Mouse (Mus musculus): ENCODE data around the gene Rps27. TPM values are rescaled to one million over a fixed set of nuclear protein-coding genes. Genes with fewer than 3 reads are reported as not detected.

Gene Rps27
- polyA plus RNA-seq, 1 experiment = 28.1 TPM

DNA sequence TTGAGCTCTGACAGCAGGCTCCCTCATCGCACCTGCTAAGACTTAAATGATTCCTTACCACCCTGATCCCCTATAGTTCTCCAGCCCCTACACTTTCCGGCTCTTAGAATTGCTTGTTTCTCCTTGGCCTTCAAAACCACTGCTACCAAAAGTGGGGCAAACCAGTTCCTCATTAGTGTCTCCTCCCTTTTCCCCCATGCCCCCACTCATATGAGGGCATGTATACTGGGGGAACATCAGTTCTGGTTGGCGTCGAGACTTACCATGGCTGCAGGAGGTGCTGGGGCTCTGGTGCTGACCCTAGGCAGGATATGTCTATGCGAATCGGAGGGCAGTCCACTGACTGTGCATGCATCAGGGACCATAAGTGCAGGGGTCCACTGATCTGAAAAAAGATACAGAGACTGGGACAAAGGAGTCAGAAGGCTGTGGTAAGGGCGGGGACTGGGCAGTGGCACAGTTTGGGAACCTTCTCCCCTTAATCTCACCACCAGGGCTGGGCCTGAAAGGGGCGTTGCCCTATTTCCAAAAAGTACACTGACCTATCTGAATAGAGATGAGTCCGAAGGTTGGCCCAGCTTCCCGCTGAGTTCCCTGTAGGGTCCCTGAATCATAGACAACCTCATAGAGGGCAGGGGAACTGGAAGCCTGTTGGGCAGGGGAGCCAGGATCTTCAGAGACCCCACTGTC, 28.4 kb upstream of the Rps27 start:
- no peak overlapping the region for H3K9ac ChIP-seq (ENCODE audit: low read depth, poor library complexity, severe bottlenecking)
- H3K9me3 ChIP-seq (replicated peaks; ENCODE audit: control insufficient read depth, insufficient read depth, low read length, poor library complexity, severe bottlenecking) = no peaks in the 10 kb centered on the region
- no peaks in the 10 kb centered on the region for H3K27me3 ChIP-seq (ENCODE audit: control insufficient read depth, insufficient read depth, low read length, poor library complexity, severe bottlenecking)
- no peak overlapping the region for H3K4me3 ChIP-seq (ENCODE audit: low read depth, low read length)
- H3K27ac ChIP-seq (ENCODE audit: insufficient read depth, low read length) = no peak overlapping the region
- no peaks in the 10 kb centered on the region for H3K36me3 ChIP-seq (ENCODE audit: control insufficient read depth, insufficient read depth, low read length, poor library complexity, severe bottlenecking)
- TF ChIP-seq EP300 (IDR thresholded peaks at IDR 0.05; ENCODE audit: insufficient read depth, low read depth, low read length) = no peak
- peaks cover 2% of the 10 kb centered on the region for H3K4me1 ChIP-seq (ENCODE audit: control insufficient read depth, insufficient read depth, low read length)

DNA sequence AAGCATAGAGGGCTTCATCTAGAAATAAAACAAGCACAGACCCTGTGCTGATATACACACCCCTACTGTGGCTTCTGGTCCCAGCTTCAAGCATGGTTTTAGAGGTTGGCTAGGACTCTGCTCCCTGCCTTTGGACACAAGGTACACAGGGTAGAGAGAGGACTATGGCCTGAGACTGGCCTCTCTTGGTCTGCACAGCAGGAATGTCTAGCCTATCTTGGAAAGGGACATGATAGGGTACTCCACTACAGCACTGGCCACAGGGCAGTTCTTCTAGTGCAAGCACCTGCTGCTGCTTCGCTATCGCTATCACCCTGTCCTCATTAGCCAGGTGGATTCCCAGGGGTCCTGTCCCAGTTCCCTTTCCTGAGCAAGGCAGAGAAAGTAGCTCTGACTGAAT, 27.8 kb upstream of the Rps27 start:
- H3K9ac ChIP-seq (ENCODE audit: low read depth, poor library complexity, severe bottlenecking) = no peak overlapping the region
- peaks cover 2% of the 10 kb centered on the region for H3K4me1 ChIP-seq (ENCODE audit: control insufficient read depth, insufficient read depth, low read length)
- TF ChIP-seq POLR2A (IDR thresholded peaks at IDR 0.05; ENCODE audit: insufficient read depth, low read length) (no peak), EP300 (IDR thresholded peaks at IDR 0.05; ENCODE audit: insufficient read depth, low read depth, low read length) (no peak)
- H3K27me3 ChIP-seq (ENCODE audit: control insufficient read depth, insufficient read depth, low read length, poor library complexity, severe bottlenecking) = no peaks in the 10 kb centered on the region
- no peak overlapping the region for H3K27ac ChIP-seq (ENCODE audit: insufficient read depth, low read length)
- H3K9me3 ChIP-seq (replicated peaks; ENCODE audit: control insufficient read depth, insufficient read depth, low read length, poor library complexity, severe bottlenecking) = no peaks in the 10 kb centered on the region
- peaks cover 2% of the 10 kb centered on the region; the same call in 1 of the 2 replicates for H3K36me3 ChIP-seq (ENCODE audit: control insufficient read depth, insufficient read depth, low read length, poor library complexity, severe bottlenecking)
- no peak overlapping the region for H3K4me3 ChIP-seq (ENCODE audit: low read depth, low read length)

DNA sequence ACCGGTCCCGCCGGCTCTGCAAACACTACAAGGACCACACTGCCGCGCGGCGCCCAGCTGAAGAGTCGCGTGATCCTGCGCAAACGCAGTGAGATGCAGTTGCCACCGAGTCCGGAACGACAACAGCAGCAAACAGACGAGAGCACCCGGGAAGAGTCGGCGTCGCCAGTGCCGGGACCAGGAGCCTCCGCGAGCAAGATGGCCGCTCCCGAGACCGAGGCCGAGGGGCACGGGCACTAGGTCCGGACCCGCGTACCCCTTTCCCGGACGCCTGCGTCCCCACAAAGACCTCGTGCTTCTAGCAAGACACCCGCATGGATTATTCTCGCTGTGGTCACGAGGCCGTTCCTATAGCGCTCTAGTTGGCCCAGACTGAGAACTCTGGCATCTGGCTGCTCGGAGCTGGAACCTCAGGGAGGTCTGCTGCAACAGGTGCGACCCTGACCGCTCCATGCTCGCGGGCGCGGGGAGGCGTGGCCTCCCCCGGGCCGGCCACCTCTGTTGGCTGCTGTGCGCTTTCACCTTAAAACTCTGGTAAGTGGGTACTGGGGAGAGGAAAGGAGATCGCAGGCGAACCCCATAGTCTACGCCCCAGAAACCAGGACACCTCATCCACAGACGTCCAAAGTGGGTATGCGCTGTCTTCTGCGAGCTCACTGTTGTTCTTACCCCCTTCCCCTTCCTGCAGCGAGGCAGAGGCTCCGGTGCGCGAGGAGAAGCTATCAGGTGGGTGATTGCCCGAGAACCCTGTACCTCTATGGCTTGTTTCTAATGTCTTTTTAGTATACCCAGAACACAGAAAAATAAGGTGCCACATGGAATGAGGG, 18.3 kb upstream of the Rps27 start, which contains the start of gene Jtb:
TSS of gene Jtb (plus strand) at position 91 of the 827 bp plus-strand sequence.
- Histone ChIP-seq H3K36me3 (ENCODE audit: control insufficient read depth, insufficient read depth, low read length, poor library complexity, severe bottlenecking) (peaks cover 20% of the 10 kb centered on the region), H3K9me3 (replicated peaks; ENCODE audit: control insufficient read depth, insufficient read depth, low read length, poor library complexity, severe bottlenecking) (no peaks in the 10 kb centered on the region), H3K27me3 (ENCODE audit: control insufficient read depth, insufficient read depth, low read length, poor library complexity, severe bottlenecking) (no peaks in the 10 kb centered on the region), H3K9ac (ENCODE audit: low read depth, poor library complexity, severe bottlenecking) (peak within 1 kb of the TSS; percentile 78), H3K4me3 (ENCODE audit: low read depth, low read length) (peak within 1 kb of the TSS; percentile 97), H3K4me1 (ENCODE audit: control insufficient read depth, insufficient read depth, low read length) (no peaks in the 10 kb centered on the region), H3K27ac (ENCODE audit: insufficient read depth, low read length) (peak within 1 kb of the TSS; percentile 64)
- TF ChIP-seq EP300 (IDR thresholded peaks at IDR 0.05; ENCODE audit: insufficient read depth, low read depth, low read length) (0 out of 2 replicates have a peak, but pooled peaks have one; percentile 39), CTCF (IDR thresholded peaks at IDR 0.05; ENCODE audit: low read depth, low read length) (no peak), POLR2A (IDR thresholded peaks at IDR 0.05; ENCODE audit: insufficient read depth, low read length) (peak; percentile 71)

DNA sequence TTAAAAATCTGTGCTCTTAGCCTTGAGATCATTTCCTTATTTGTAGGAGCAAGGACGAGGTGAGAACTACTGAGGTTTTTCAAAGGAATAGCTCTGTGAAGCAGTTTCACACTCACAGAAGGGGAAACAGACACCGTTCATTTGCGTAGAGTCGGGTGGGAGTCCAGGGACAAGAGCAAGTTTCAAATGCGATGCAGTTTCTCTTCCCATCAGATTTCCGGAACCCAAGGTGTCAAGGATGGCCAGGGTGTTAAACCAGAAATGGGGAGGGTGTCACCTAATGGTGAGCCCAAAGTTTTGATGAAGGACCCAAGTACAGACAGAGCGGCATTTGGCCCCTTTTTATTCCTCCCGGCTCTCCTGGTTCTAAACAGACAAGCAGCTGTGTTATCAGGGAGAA, 17.6 kb upstream of the Rps27 start:
- TF ChIP-seq CTCF (IDR thresholded peaks at IDR 0.05; ENCODE audit: low read depth, low read length) (no peak), EP300 (IDR thresholded peaks at IDR 0.05; ENCODE audit: insufficient read depth, low read depth, low read length) (no peak), POLR2A (IDR thresholded peaks at IDR 0.05; ENCODE audit: insufficient read depth, low read length) (no peak)
- Histone ChIP-seq H3K27me3 (ENCODE audit: control insufficient read depth, insufficient read depth, low read length, poor library complexity, severe bottlenecking) (no peaks in the 10 kb centered on the region), H3K4me1 (ENCODE audit: control insufficient read depth, insufficient read depth, low read length) (no peaks in the 10 kb centered on the region), H3K27ac (ENCODE audit: insufficient read depth, low read length) (no peak overlapping the region), H3K9me3 (replicated peaks; ENCODE audit: control insufficient read depth, insufficient read depth, low read length, poor library complexity, severe bottlenecking) (no peaks in the 10 kb centered on the region), H3K36me3 (ENCODE audit: control insufficient read depth, insufficient read depth, low read length, poor library complexity, severe bottlenecking) (peaks cover 18% of the 10 kb centered on the region), H3K9ac (ENCODE audit: low read depth, poor library complexity, severe bottlenecking) (peak overlapping the region; percentile 78), H3K4me3 (ENCODE audit: low read depth, low read length) (peak overlapping the region; percentile 97)

DNA sequence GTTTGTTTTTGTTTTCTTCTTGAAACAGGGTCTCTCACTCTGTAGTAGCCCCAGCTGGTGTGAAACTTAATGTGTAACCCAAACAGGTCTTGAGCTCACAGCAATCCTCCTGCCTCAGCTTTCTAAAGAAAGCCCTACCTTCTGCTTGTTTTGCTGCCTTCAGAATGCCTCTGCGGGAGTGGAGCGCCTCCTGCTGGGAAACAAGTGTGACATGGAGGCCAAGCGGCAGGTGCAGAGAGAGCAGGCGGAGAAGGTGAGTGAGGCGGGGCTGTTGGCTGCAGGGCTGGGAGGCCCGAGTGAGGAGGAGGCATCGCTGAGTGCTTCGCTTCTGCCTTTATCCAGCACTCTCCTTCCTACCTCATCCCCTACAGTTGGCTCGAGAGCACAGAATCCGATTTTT, 10.9 kb upstream of the Rps27 start:
- H3K9ac ChIP-seq (ENCODE audit: low read depth, poor library complexity, severe bottlenecking) = no peak overlapping the region
- H3K4me3 ChIP-seq (ENCODE audit: low read depth, low read length) = no peak overlapping the region
- TF ChIP-seq EP300 (IDR thresholded peaks at IDR 0.05; ENCODE audit: insufficient read depth, low read depth, low read length) = 0 out of 2 replicates have a peak, but pooled peaks have one; percentile 45
- TF ChIP-seq POLR2A (IDR thresholded peaks at IDR 0.05; ENCODE audit: insufficient read depth, low read length) = no peak
- peak; percentile 90 for TF ChIP-seq CTCF (IDR thresholded peaks at IDR 0.05; ENCODE audit: low read depth, low read length)
- H3K9me3 ChIP-seq (replicated peaks; ENCODE audit: control insufficient read depth, insufficient read depth, low read length, poor library complexity, severe bottlenecking) = no peaks in the 10 kb centered on the region
- H3K27me3 ChIP-seq (ENCODE audit: control insufficient read depth, insufficient read depth, low read length, poor library complexity, severe bottlenecking) = no peaks in the 10 kb centered on the region
- no peaks in the 10 kb centered on the region for H3K36me3 ChIP-seq (ENCODE audit: control insufficient read depth, insufficient read depth, low read length, poor library complexity, severe bottlenecking)
- peaks cover 6% of the 10 kb centered on the region for H3K4me1 ChIP-seq (ENCODE audit: control insufficient read depth, insufficient read depth, low read length)
- H3K27ac ChIP-seq (ENCODE audit: insufficient read depth, low read length) = no peak overlapping the region

DNA sequence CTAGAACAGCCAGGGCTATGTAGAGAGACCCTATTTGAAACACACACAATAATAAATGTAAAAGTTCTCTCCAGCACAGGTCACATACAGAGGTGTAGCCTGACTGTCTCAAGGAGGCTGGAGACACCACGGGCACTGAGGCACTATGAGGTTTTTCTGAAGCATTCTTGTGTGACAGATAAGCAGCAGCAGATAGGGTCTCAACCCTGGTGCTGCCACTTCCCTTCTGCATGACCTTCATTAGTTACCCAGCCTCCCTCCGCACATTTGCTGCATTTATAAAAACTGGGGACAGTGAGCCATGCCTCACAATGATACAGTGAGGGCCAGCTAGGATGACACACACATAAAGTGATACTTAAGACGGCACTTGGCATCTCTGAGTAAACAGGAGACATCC, 9.5 kb upstream of the Rps27 start:
- no peak overlapping the region for H3K9ac ChIP-seq (ENCODE audit: low read depth, poor library complexity, severe bottlenecking)

More for the DNA sequence above, 9.5 kb upstream of the Rps27 start:
- H3K9me3 ChIP-seq (replicated peaks; ENCODE audit: control insufficient read depth, insufficient read depth, low read length, poor library complexity, severe bottlenecking) = no peaks in the 10 kb centered on the region
- peaks cover 6% of the 10 kb centered on the region for H3K4me1 ChIP-seq (ENCODE audit: control insufficient read depth, insufficient read depth, low read length)
- TF ChIP-seq EP300 (IDR thresholded peaks at IDR 0.05; ENCODE audit: insufficient read depth, low read depth, low read length) (no peak), POLR2A (IDR thresholded peaks at IDR 0.05; ENCODE audit: insufficient read depth, low read length) (no peak), CTCF (IDR thresholded peaks at IDR 0.05; ENCODE audit: low read depth, low read length) (no peak)
- no peaks in the 10 kb centered on the region for H3K27me3 ChIP-seq (ENCODE audit: control insufficient read depth, insufficient read depth, low read length, poor library complexity, severe bottlenecking)
- H3K4me3 ChIP-seq (ENCODE audit: low read depth, low read length) = no peak overlapping the region
- no peaks in the 10 kb centered on the region for H3K36me3 ChIP-seq (ENCODE audit: control insufficient read depth, insufficient read depth, low read length, poor library complexity, severe bottlenecking)
- no peak overlapping the region for H3K27ac ChIP-seq (ENCODE audit: insufficient read depth, low read length)
